Mouse (Mus musculus): ENCODE results near the gene Iqschfp.

DNA sequence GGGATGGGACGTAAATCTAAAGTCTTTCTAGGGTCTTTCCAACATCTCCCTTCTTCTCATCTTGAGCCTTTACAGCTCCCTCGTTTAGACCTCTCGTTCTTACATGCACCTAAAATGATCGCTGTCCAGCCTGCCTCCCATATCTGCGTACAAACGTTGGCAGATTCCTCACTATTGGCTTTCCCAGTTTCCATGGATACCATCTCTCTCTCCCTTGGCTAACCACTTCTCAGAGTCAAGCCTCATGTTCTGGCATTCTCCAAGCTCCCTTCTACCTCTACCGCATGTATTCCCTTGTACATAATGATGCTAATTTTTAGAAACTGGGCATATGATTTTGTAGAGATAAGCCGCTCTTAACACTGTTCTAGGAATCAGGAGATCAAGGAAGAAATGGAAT lies 258.7 kb downstream of the Iqschfp start:
- TF ChIP-seq CTCF (IDR thresholded peaks at IDR 0.05; ENCODE audit: low read depth) = no peak
- no peak for TF ChIP-seq EP300 (IDR thresholded peaks at IDR 0.05; ENCODE audit: low read depth)

All from liver, postnatal 0 days (tissue).